Comparison of ENCODE assay signal across 9 mouse cellular contexts in the genomic region with DNA sequence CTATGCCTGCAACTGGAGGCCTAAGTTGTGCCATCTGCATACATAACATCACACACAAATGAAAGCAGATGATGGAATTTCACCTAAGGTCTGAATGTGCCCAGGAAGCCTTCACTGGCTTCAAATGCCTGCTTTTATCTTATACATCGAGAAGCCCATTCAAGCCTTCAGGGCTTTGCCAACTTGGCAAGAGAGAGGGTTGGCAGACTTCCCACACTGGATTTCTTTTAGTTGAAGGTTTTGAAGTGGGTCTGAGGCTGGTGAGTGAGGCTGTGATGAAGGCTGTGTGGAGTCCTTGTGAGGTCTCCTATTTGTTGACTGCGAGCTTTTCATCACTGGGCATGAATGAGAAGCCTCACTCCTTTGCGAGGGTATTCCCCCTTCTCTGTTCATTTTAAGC.
DNase-seq lines count a peak whose midpoint lies in the region; ATAC-seq lines count a peak whose summit lies in the region.
"Had no signal": no experiment of that assay in that cellular context is flagged by ENCODE, and none has a peak within 500 bp of the region (broad histone marks: within the 10 kb centered on the region; RNA-seq: fewer than 3 reads in every experiment).

No protein-coding gene starts in this region.

- H3K9me3 ChIP-seq in embryonic facial prominence, embryonic 15.5 days (replicated peaks), result no peaks in the 10 kb centered on the region

- H3K36me3 ChIP-seq in embryonic facial prominence, embryonic 15.5 days, result no peaks in the 10 kb centered on the region

- H3K9ac ChIP-seq in embryonic facial prominence, embryonic 15.5 days, result no peak overlapping the region
- H3K9ac ChIP-seq: liver, embryonic 14.5 days had no signal

- peak overlapping the region; percentile 22; the same call in 1 of the 2 replicates for H3K27ac ChIP-seq in embryonic facial prominence, embryonic 15.5 days (replicated peaks)
- H3K27ac ChIP-seq: liver, embryonic 14.5 days had no signal

- H3K27me3 ChIP-seq in embryonic facial prominence, embryonic 15.5 days, result no peaks in the 10 kb centered on the region

- peaks cover 6% of the 10 kb centered on the region; the same call in 1 of the 2 replicates for H3K4me1 ChIP-seq in embryonic facial prominence, embryonic 15.5 days

- ATAC-seq in embryonic facial prominence, embryonic 15.5 days (ENCODE audit: insufficient number of reproducible peaks, low FRiP score, low TSS enrichment, low read depth), result no peak; the same call in 1 of the 2 replicates

- H3K4me3 ChIP-seq in embryonic facial prominence, embryonic 15.5 days (replicated peaks), result no peak overlapping the region

- no peak overlapping the region for H3K4me2 ChIP-seq in embryonic facial prominence, embryonic 15.5 days (replicated peaks)

- WGBS in embryonic facial prominence, embryonic 15.5 days, result 4% methylated on average over 3 of the region's 3 CpGs

- DNase-seq in gastrocnemius, postnatal 10 days, result peak; percentile 11
- no peak for DNase-seq in gastrocnemius, adult 18-20 months (ENCODE audit: low spot score)
- DNase-seq in adipocyte (ENCODE audit: low spot score), result peak; percentile 58
- DNase-seq in kidney, postnatal 25 days, result peak; percentile 37 to 54
- DNase-seq in lung, postnatal 14 days, result peak; percentile 80
- DNase-seq in testis, postnatal 14 days (ENCODE audit: low spot score), result peak; percentile 20
- no peak for DNase-seq in urinary bladder, postnatal 10 days (ENCODE audit: low spot score)

Comparison
In these comparisons a context has a peak if more than half of its experiments do, and no peak if none do; other contexts are left out.
1. DNase-seq: peak in gastrocnemius, postnatal 10 days (single experiment), adipocyte (single experiment), kidney, postnatal 25 days (2 of 2), lung, postnatal 14 days (single experiment) and testis, postnatal 14 days (single experiment); none in gastrocnemius, adult 18-20 months (single experiment) and urinary bladder, postnatal 10 days (single experiment).